Mouse (Mus musculus): Measurements from ENCODE around the gene Gm10959.

- TF ChIP-seq GATA1 (IDR thresholded peaks at IDR 0.05; ENCODE audit: borderline replicate concordance, low read length) (no peak), FLI1 (IDR thresholded peaks at IDR 0.05; ENCODE audit: low read length) (no peak)
Measured at GRCm38 (mm10) chr3:122932466-122932865, 13.3 kb upstream of the Gm10959 start.
